Mouse (Mus musculus): ENCODE measurements around the gene Ptger2.

GRCm38 (mm10) chr14:44989017-44989721 lies 1.2 kb downstream of the Ptger2 start:
- TF ChIP-seq HCFC1 (IDR thresholded peaks at IDR 0.05; ENCODE audit: low read depth, low read length) (no peak), USF1 (IDR thresholded peaks at IDR 0.05; ENCODE audit: low read depth, low read length) (no peak), CTCF (IDR thresholded peaks at IDR 0.05 in 2 of 3, conservative IDR thresholded peaks at IDR 0.05 in 1 of 3; ENCODE audit: control insufficient read depth in 1 of 3, insufficient read depth in 1 of 3, low read depth in 2 of 3, low read length in 3 of 3, poor library complexity in 1 of 3, severe bottlenecking in 1 of 3) (no peak), CHD2 (IDR thresholded peaks at IDR 0.05; ENCODE audit: low read length) (no peak)

Measured in MEL (cell line).